Mouse (Mus musculus) lung, adult 2 months (tissue): ENCODE data around the gene Svip.
A peak's percentile ranks its signal among the peaks of the same experiment; 100 is the strongest.

Experiments
- CTCF ChIP-seq: fragments of 200-500 bp; IDR thresholded peaks from 2 replicates; pipeline ENCODE4 v1.5.1; 2011; ENCODE audit warnings: mild to moderate bottlenecking, low read length, control low read depth; ENCODE audit not compliant: insufficient read depth
- POLR2A ChIP-seq: fragments of 200-500 bp; IDR thresholded peaks from 2 replicates; pipeline ENCODE4 v1.6.1; 2011; ENCODE audit warnings: low read depth, mild to moderate bottlenecking, control low read depth, low read length, borderline replicate concordance; ENCODE audit errors: extremely low read depth

GRCm38 (mm10) chr7:52005511-52006295 lies at the start of gene Svip:
- TF ChIP-seq CTCF, result no peak
- peak; percentile 5; the same call in 1 of the 2 replicates for TF ChIP-seq POLR2A
